Mouse (Mus musculus): ENCODE measurements around the gene Slc6a20b. TPM values are rescaled to one million over a fixed set of nuclear protein-coding genes. Genes with fewer than 3 reads are reported as not detected.

The Slc6a20b gene
- polyA plus RNA-seq, 1 experiment from 2014 or later = 0.51 TPM

DNA sequence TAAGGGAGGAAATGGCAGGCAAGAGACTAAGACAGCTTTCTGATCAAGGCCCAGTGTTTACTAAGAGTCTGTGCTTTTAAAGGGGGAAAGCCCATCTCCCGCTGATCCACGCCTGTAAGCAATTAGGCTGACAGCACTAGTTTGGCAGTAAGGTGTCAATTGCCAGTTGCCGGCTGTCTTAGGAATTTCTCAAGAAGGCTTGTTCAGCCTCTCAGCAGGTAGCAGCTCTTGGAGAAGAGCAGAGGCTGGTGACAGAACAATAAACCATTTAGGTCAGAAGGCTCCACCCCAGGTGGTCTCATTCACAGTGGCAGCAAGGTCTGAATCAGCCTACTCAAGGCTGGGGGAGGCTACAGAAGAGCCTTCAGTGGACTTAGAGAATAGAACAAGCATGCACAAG is 77.8 kb downstream of the Slc6a20b start:
- no peaks in the 10 kb centered on the region for H3K4me1 ChIP-seq (replicated peaks)
- H3K4me2 ChIP-seq = no peak overlapping the region
- no peak overlapping the region for H3K4me3 ChIP-seq
- peaks cover 64% of the 10 kb centered on the region for H3K36me3 ChIP-seq
- H3K27me3 ChIP-seq = no peaks in the 10 kb centered on the region
- WGBS = 17% methylated on average over 3 of the region's 3 CpGs
- ATAC-seq (ENCODE audit: low FRiP score, low read depth) = no peak
- no peak overlapping the region for H3K27ac ChIP-seq (replicated peaks)
- H3K9ac ChIP-seq = no peak overlapping the region
- H3K9me3 ChIP-seq = no peaks in the 10 kb centered on the region

Other genes with a start within 250 kb of the Slc6a20b start
- gene Limd1, start 153.9 kb downstream of the Slc6a20b start, polyA plus RNA-seq (2015; fragmentation: Nextera tagmentation; extraction: Ambion mirVana) = 13.8 and 14.3 TPM in 2 replicates
- gene Sacm1l, start 102.8 kb downstream of the Slc6a20b start, polyA plus RNA-seq (2015; fragmentation: Nextera tagmentation; extraction: Ambion mirVana) = 51.2 and 52.9 TPM in 2 replicates
- 0.25 and 0.49 TPM in 2 replicates for gene Ccr9, start 45.9 kb upstream of the Slc6a20b start, polyA plus RNA-seq (2015; fragmentation: Nextera tagmentation; extraction: Ambion mirVana)
- 10.7 and 13.8 TPM in 2 replicates for gene Slc6a20a, start 46.3 kb upstream of the Slc6a20b start, polyA plus RNA-seq (2015; fragmentation: Nextera tagmentation; extraction: Ambion mirVana)
- 44.2 and 52.0 TPM in 2 replicates for gene Lztfl1, start 85.1 kb upstream of the Slc6a20b start, polyA plus RNA-seq (2015; fragmentation: Nextera tagmentation; extraction: Ambion mirVana)
- gene Cxcr6, start 173.9 kb upstream of the Slc6a20b start, polyA plus RNA-seq (2015; fragmentation: Nextera tagmentation; extraction: Ambion mirVana) = 0.24 and 0.25 TPM in 2 replicates
- 14.0 and 14.6 TPM in 2 replicates for gene Fyco1, start 219.3 kb upstream of the Slc6a20b start, polyA plus RNA-seq (2015; fragmentation: Nextera tagmentation; extraction: Ambion mirVana)
- gene Xcr1, start 229.5 kb upstream of the Slc6a20b start, polyA plus RNA-seq (2015; fragmentation: Nextera tagmentation; extraction: Ambion mirVana) = 0.05 TPM in 1 of 2 replicates, not detected in the other